Mouse (Mus musculus) intestine, embryonic 16.5 days (tissue): ENCODE measurements around the gene Slc5a3. TPM values are rescaled to one million over a fixed set of nuclear protein-coding genes. Genes with fewer than 3 reads are reported as not detected.

ENCODE experiments used
- ATAC-seq: fragments of 200-750 bp; cut with Nextera tagmentation; 2 replicates; pipeline ENCODE4 v1.8.0; 2017; ENCODE audit warnings: moderate TSS enrichment, moderate library complexity
- H3K27ac ChIP-seq: fragments of 300-500 bp; sonication (generic); 2 replicates; pipeline ENCODE4 v1.5.1; 2014; ENCODE audit warnings: mild to moderate bottlenecking, low read length
- H3K27me3 ChIP-seq: fragments of 300-500 bp; sonication (generic); replicated peaks from 2 replicates; pipeline ENCODE4 v1.6.1; 2014; ENCODE audit warnings: low read length, control low read depth, mixed read lengths; ENCODE audit not compliant: control insufficient read depth, insufficient read depth
- H3K36me3 ChIP-seq: fragments of 300-500 bp; sonication (generic); 2 replicates; pipeline ENCODE4 v1.6.1; 2014; ENCODE audit warnings: low read length, control low read depth; ENCODE audit not compliant: control insufficient read depth, insufficient read depth
- H3K4me1 ChIP-seq: fragments of 300-500 bp; sonication (generic); 2 replicates; pipeline ENCODE4 v1.6.1; 2014; ENCODE audit warnings: low read length, control low read depth, mixed read lengths; ENCODE audit not compliant: control insufficient read depth, insufficient read depth
- H3K4me2 ChIP-seq: fragments of 300-500 bp; sonication (generic); 2 replicates; pipeline ENCODE4 v1.6.1; 2014; ENCODE audit warnings: low read depth, low read length, control low read depth
- H3K4me3 ChIP-seq: fragments of 300-500 bp; sonication (generic); 2 replicates; pipeline ENCODE4 v1.5.1; 2014; ENCODE audit warnings: mild to moderate bottlenecking, low read length
- H3K9ac ChIP-seq: fragments of 300-500 bp; sonication (generic); 2 replicates; pipeline ENCODE4 v1.6.1; 2014; ENCODE audit warnings: low read depth, low read length
- H3K9me3 ChIP-seq: fragments of 300-500 bp; sonication (generic); 2 replicates; pipeline ENCODE4 v1.6.1; 2016; ENCODE audit warnings: low read length, control low read depth; ENCODE audit not compliant: control insufficient read depth
- WGBS: fragments of 180-500 bp; shearing (Covaris S2); extraction: QIAGEN DNeasy Blood & Tissue Kit; methylation state at CpG from one replicate; pipeline ENCODE4 v1.1.7; 2014; 5-methylcytosine and 5-hydroxymethylcytosine counted together
- polyA plus RNA-seq: library from polyadenylated mRNA; unstranded; fragments of >200 nt; fragmentation: Nextera tagmentation; extraction: Ambion mirVana; gene quantifications from 2 replicates; pipeline ENCODE4 v1.2.1, GENCODE M21; 2015

The Slc5a3 gene
- polyA plus RNA-seq, 1 experiment from 2014 or later = 3.2 TPM

DNA sequence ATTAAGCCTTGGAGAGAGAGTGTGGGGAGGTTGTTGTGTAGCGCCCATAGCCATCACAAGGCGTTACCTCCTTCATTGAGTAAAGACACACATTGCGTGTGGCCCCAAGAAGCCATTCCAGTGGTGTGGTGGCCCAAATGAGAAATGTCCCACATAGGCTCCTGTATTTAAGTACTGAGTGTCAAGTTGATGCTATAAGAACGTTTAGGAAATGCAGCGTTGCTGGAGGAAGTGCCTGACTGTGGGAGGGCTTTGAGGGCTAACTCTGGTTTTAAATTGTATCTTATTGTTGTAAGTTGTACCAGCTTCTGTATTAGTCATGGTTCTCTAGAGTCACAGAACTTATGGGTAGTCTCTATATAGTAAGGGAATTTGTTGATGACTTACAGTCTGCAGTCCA is 49.2 kb downstream of the Slc5a3 start:
- WGBS = 93% methylated on average over 5 of the region's 5 CpGs
- H3K27me3 ChIP-seq = no peaks in the 10 kb centered on the region
- no peaks in the 10 kb centered on the region for H3K9me3 ChIP-seq
- no peaks in the 10 kb centered on the region for H3K36me3 ChIP-seq
- ATAC-seq = no peak
- no peak overlapping the region for H3K27ac ChIP-seq
- no peak overlapping the region for H3K4me2 ChIP-seq
- H3K4me1 ChIP-seq = peaks cover 7% of the 10 kb centered on the region; the same call in 1 of the 2 replicates
- no peak overlapping the region for H3K4me3 ChIP-seq
- no peak overlapping the region for H3K9ac ChIP-seq

DNA sequence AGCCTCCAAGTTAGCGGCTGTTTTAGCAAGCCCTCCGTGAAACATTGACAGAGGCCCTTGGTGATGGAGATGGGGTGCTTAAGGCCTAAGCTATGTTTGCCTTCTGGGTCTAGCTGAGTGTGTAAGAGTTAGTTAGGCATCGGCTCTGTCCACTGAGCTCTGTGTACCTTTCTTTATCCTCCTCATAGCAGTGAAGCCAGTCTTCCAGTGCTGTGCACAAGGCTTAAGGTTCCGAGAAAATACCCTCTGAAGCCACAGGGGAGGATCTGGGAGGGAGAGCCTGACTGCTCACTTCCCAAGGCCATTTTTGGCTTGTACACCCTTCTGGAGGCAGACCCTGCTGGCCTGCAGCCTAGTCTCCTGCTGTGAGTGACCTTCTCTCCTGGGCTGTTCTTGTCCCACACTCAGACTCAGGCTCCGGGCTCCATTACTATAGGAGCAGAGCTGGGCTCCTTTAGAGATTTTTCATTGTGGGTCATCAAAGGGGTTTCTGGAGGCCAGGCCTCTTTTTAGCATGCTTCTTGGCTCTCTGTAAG is 56.7 kb downstream of the Slc5a3 start:
- Histone ChIP-seq H3K36me3 (0 out of 2 replicates have a peak, but pooled peaks cover 2% of the 10 kb centered on the region), H3K4me2 (no peak overlapping the region), H3K27me3 (no peaks in the 10 kb centered on the region), H3K9ac (no peak overlapping the region), H3K9me3 (no peaks in the 10 kb centered on the region), H3K4me3 (no peak overlapping the region), H3K4me1 (peaks cover 9% of the 10 kb centered on the region; the same call in 1 of the 2 replicates), H3K27ac (no peak overlapping the region)
- WGBS = 71% methylated on average over 5 of the region's 5 CpGs
- no peak for ATAC-seq

DNA sequence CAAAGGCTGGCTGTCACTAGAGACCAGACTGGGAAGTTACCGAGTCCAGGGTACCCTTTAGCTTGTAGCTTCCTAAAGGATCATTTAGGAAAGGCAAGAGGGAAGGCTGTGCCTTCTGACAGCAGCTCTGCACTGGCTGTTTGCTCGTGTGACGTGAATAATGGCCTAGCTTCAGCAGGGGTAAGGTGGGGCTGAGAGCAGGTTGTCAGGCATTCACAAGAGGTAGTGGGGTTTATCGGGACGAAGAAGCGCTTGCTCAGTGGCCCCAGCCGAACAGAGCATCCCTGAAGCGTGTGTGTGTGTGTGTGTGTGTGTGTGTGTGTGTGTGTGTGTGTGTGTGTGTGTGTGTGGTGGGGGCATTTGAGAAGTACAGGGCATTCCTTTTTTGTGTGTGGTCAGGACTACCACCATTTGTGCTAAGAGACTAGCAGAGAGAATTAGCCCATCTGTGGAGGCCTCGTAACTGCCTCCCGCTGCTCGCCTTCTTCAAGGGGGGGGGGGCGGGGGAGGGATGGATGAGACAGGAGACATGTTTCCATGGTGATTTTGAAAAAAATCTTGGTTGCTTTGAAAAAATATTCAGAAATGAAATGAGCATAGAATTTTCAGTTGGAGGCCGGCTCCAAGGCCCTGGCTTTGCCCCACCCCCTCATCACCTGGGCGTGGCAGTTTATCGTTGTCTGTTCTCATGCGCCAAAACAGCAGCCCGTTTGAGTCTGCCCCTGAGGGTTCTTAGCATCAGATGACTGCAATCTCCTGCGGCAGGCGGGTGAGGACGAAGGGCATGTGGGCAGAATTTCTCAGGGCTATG is 57.7 kb downstream of the Slc5a3 start:
- Histone ChIP-seq H3K27ac (no peak overlapping the region), H3K4me2 (no peak overlapping the region; the same call in none of the 2 replicates), H3K36me3 (0 out of 2 replicates have a peak, but pooled peaks cover 2% of the 10 kb centered on the region), H3K27me3 (no peaks in the 10 kb centered on the region), H3K9me3 (no peaks in the 10 kb centered on the region), H3K4me3 (no peak overlapping the region), H3K4me1 (peaks cover 9% of the 10 kb centered on the region; the same call in 1 of the 2 replicates), H3K9ac (no peak overlapping the region; the same call in 1 of the 2 replicates)
- ATAC-seq = peak; percentile 53
- WGBS = 38% methylated on average over 19 of the region's 20 CpGs

DNA sequence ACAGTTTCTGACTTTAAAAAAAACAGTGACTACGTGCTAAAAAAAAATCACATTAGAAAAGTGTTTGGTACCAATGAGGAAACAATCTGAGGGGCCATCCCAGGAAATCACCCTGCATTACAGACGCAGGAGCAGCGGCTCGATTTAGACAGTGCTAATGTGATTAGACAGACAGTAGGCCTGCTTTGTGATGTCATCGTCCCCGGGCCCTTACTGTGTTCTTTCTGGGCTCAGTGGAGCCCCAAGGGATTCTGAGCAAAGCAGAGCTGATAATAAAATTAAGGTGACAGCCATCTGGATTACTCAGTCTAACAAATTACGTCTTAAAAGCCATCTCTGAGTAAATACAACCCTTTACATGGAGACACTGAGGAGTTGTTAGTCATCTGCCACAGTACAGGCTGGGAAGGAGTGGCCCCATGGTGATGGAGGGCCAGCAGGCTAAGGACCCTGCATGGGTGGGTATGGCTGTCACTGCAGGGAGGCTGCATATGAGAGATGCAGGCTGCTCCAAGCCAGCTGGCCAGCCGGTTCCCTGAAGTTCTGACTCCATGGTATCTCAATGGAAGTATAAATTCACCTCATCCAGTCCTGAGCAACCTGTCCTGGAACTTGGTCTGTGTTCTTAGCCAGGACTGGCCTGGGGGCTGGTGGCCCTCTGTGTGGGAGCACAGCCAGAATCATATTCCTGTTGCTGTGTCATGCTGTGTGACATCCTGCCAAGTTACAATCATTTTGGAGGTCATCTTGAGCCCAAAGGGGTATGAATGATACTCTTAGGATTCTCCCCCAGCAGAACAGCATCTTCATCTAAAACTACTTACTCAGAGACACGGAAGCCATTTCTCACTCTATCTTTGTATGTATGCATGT is 59.5 kb downstream of the Slc5a3 start:
- Histone ChIP-seq H3K27me3 (no peaks in the 10 kb centered on the region), H3K9me3 (no peaks in the 10 kb centered on the region), H3K36me3 (0 out of 2 replicates have a peak, but pooled peaks cover 2% of the 10 kb centered on the region), H3K27ac (no peak overlapping the region), H3K4me3 (no peak overlapping the region), H3K4me1 (peaks cover 9% of the 10 kb centered on the region; the same call in 1 of the 2 replicates), H3K4me2 (no peak overlapping the region), H3K9ac (no peak overlapping the region)
- ATAC-seq = 0 out of 2 replicates have a peak, but pooled peaks have one; percentile 30
- 68% methylated on average over 9 of the region's 9 CpGs for WGBS

DNA sequence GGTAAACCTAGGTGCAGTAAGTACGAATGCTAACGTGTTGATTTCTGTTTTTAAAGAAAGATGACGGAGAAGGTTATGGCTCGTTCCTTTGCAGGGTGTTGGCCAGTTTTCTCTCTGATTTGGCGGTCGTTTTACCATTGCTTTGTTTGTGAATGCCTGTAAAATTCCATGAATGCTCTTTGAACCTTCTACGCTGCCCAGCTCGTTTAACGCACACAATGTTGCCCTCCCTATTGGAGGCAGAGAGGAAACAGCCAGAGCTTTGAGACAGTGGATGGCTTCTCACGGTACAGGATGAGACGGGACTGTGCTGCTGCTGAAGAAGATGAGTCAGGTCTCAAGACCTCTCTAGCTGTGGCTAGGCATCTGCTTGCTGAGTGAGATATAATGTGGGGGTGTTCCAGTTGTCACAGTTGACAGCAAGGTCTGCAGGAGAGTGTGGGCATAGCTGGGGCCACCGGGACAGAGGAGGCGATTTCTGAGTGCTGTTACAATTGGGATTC is 60.9 kb downstream of the Slc5a3 start:
- WGBS = 51% methylated on average over 13 of the region's 13 CpGs
- no peak for ATAC-seq
- Histone ChIP-seq H3K36me3 (no peaks in the 10 kb centered on the region), H3K9me3 (no peaks in the 10 kb centered on the region), H3K27me3 (no peaks in the 10 kb centered on the region), H3K4me1 (peaks cover 9% of the 10 kb centered on the region; the same call in 1 of the 2 replicates), H3K4me3 (no peak overlapping the region), H3K27ac (no peak overlapping the region), H3K9ac (no peak overlapping the region), H3K4me2 (no peak overlapping the region)

DNA sequence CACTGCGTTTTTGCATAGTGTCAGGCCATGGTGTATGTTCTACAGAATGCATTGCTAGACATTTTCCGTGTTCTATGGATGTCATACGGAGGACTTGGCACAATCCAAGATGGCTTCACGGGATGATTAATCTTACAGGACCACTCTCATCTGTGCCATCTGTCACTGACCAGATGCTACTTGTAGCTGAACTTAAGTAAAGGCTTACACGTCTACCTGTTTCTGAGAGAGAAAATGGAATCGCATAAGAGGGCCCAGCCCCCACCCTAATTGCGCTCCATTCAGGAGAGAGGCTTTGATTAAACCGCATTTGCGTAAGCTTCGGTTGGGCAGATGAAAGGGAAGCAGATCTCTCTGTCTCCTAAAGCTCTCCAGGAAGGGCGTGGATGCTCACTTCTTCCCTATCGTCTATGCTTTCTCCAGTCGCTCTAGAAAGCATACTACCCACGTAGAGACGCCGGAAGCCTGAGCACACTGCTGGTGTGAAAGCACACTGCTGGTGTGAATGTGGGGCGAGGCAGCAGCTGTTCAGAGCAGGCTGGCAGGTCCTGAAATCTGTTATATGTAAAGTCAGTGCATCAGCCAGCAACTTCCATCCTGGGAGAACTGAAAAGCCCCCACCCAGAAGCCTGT is 62.9 kb downstream of the Slc5a3 start:
- no peak for ATAC-seq
- WGBS = 79% methylated on average over 17 of the region's 17 CpGs
- no peaks in the 10 kb centered on the region for H3K27me3 ChIP-seq
- H3K27ac ChIP-seq = no peak overlapping the region
- peaks cover 6% of the 10 kb centered on the region; the same call in 1 of the 2 replicates for H3K4me1 ChIP-seq
- no peak overlapping the region for H3K4me3 ChIP-seq
- H3K9me3 ChIP-seq = 0 out of 2 replicates have a peak, but pooled peaks cover 9% of the 10 kb centered on the region
- H3K9ac ChIP-seq = no peak overlapping the region
- H3K4me2 ChIP-seq = no peak overlapping the region
- no peaks in the 10 kb centered on the region for H3K36me3 ChIP-seq

DNA sequence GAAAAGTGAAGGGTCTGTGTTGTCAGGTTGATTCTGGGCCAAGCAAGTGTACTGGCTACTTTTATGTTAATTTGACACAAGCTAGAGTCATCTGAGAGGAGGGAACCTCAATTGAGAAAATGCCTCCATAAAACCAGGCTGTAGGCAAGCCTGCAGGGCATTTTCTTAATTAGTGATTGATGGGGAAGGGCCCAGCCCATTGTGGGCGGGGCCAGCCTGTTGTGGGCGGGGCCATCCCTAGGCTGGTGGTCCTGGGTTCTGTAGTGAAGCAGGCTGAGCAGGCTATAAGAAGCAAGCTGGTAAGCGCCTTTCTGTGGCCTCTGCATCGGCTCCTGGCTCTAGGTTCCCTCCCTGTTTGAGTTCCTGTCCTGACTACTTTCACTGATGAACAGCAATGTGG is 69.1 kb downstream of the Slc5a3 start:
- H3K4me1 ChIP-seq = no peaks in the 10 kb centered on the region; the same call in 1 of the 2 replicates
- 0 out of 2 replicates have a peak, but pooled peaks cover 9% of the 10 kb centered on the region for H3K9me3 ChIP-seq
- WGBS = 56% methylated on average over 4 of the region's 4 CpGs
- H3K27me3 ChIP-seq = no peaks in the 10 kb centered on the region
- 0 out of 2 replicates have a peak, but pooled peaks have one; percentile 53 for ATAC-seq
- no peak overlapping the region for H3K4me3 ChIP-seq
- H3K36me3 ChIP-seq = no peaks in the 10 kb centered on the region
- no peak overlapping the region for H3K4me2 ChIP-seq
- no peak overlapping the region for H3K9ac ChIP-seq
- 0 out of 2 replicates have a peak overlapping the region, but pooled peaks have one; percentile 5 for H3K27ac ChIP-seq

DNA sequence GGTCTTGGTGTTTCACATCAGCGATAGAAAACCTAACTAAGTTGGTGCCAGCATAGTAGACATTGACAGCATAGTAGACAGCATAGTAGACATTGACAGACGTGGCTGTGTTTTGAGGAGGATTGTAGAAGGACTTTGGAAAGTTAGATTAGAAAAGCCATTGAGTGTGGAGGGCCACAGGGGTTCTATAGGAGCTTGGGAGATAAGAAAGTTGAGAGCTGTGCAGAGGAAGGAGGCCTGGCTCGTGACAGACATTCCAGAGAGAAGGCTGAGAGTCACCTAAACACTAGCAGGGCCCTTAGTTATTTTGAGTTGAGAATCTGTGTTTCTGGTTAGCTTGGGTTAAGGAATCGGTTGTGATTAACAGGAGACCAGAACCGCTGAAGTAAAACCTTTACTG is 69.5 kb downstream of the Slc5a3 start:
- no peak overlapping the region for H3K4me2 ChIP-seq
- 0 out of 2 replicates have a peak overlapping the region, but pooled peaks have one; percentile 5 for H3K27ac ChIP-seq
- H3K27me3 ChIP-seq = no peaks in the 10 kb centered on the region
- H3K9ac ChIP-seq = no peak overlapping the region
- WGBS = 76% methylated on average over 5 of the region's 5 CpGs
- no peak overlapping the region for H3K4me3 ChIP-seq
- ATAC-seq = peak; percentile 76
- H3K9me3 ChIP-seq = 0 out of 2 replicates have a peak, but pooled peaks cover 9% of the 10 kb centered on the region
- no peaks in the 10 kb centered on the region; the same call in 1 of the 2 replicates for H3K4me1 ChIP-seq
- H3K36me3 ChIP-seq = no peaks in the 10 kb centered on the region
